Mouse (Mus musculus) heart, embryonic 11.5 days (tissue): ENCODE data around the gene Rarb. TPM values are rescaled to one million over a fixed set of nuclear protein-coding genes. Genes with fewer than 3 reads are reported as not detected.

Source experiments
- ATAC-seq: fragments of 200-750 bp; cut with Nextera tagmentation; replicated peaks from 2 replicates; pipeline ENCODE4 v1.8.0; 2017; ENCODE audit warnings: moderate library complexity; ENCODE audit not compliant: insufficient number of reproducible peaks, low FRiP score, low TSS enrichment
- H3K27ac ChIP-seq: fragments of 300-500 bp; sonication (generic); 2 replicates; pipeline ENCODE4 v1.5.1; 2014; ENCODE audit warnings: mild to moderate bottlenecking, low read depth, low read length
- H3K27me3 ChIP-seq: fragments of 300-500 bp; sonication (generic); 2 replicates; pipeline ENCODE4 v1.6.1; 2014; ENCODE audit warnings: mild to moderate bottlenecking, low read length, mixed read lengths; ENCODE audit not compliant: control insufficient read depth, insufficient read depth
- H3K36me3 ChIP-seq: fragments of 300-500 bp; sonication (generic); 2 replicates; pipeline ENCODE4 v1.6.1; 2014; ENCODE audit warnings: mild to moderate bottlenecking, low read length, moderate library complexity, mixed read lengths; ENCODE audit not compliant: control insufficient read depth, insufficient read depth
- H3K4me1 ChIP-seq: fragments of 300-500 bp; sonication (generic); 2 replicates; pipeline ENCODE4 v1.6.1; 2014; ENCODE audit warnings: low read length; ENCODE audit not compliant: control insufficient read depth, insufficient read depth
- H3K4me2 ChIP-seq: fragments of 300-500 bp; sonication (generic); 2 replicates; pipeline ENCODE4 v1.6.1; 2014; ENCODE audit warnings: mild to moderate bottlenecking, moderate library complexity
- H3K4me3 ChIP-seq: fragments of 300-500 bp; sonication (generic); 2 replicates; pipeline ENCODE4 v1.5.1; 2014; ENCODE audit warnings: low read depth, low read length
- H3K9ac ChIP-seq: fragments of 300-500 bp; sonication (generic); 2 replicates; pipeline ENCODE4 v1.6.1; 2014; ENCODE audit warnings: mild to moderate bottlenecking, low read depth, low read length, moderate library complexity
- H3K9me3 ChIP-seq: fragments of 300-500 bp; sonication (generic); replicated peaks from 2 replicates; pipeline ENCODE4 v1.6.1; 2016; ENCODE audit warnings: low read length; ENCODE audit not compliant: control insufficient read depth
- WGBS: fragments of 180-500 bp; shearing (Covaris S2); extraction: QIAGEN DNeasy Blood & Tissue Kit; methylation state at CpG from one replicate; pipeline ENCODE4 v1.1.7; 2014; ENCODE audit not compliant: insufficient replicate concordance; 5-methylcytosine and 5-hydroxymethylcytosine counted together
- polyA plus RNA-seq: library from polyadenylated mRNA; unstranded; fragments of >200 nt; fragmentation: Nextera tagmentation; extraction: Ambion mirVana; gene quantifications from 2 replicates; pipeline ENCODE4 v1.2.1, GENCODE M21; 2014

Rarb gene
- polyA plus RNA-seq, 1 experiment from 2014 or later: 18.1 TPM

DNA sequence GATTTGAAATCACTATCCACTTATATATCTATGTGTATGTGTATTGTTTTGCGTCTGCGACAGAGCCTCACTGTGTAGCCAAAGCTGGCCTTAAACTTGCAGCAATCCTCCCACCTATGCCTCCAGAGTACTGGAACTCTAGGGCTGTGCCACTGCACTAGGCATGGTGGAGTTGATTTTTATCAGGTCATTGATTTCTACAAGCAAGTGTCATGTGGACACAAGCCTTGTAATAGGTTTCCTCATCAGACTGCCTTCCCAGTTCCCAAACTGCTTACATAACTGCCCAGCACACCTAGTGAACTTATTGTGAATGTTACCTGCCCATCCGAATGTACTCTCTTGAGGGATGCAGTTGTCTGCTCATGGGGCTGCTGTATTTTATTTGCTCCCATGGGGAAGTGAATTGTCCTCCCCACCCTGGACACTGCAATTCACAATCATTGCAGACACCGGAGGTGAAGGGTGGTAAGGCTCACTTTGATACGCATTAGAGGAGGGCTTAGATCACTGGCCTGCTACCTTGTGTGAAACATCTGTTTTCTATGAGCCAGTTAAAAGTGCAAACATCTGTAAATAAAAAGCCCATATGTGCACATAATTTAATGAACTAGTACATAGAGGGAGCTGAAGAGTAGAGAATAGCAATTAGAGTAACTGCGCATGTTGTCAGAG is 257.3 kb downstream of the Rarb start:
- Histone ChIP-seq H3K27me3 (no peaks in the 10 kb centered on the region), H3K9ac (no peak overlapping the region), H3K4me1 (peaks cover 24% of the 10 kb centered on the region), H3K9me3 (no peaks in the 10 kb centered on the region), H3K36me3 (no peaks in the 10 kb centered on the region), H3K4me2 (no peak overlapping the region), H3K27ac (no peak overlapping the region), H3K4me3 (no peak overlapping the region)
- no peak for ATAC-seq
- WGBS: 82% methylated on average over 6 of the region's 6 CpGs

DNA sequence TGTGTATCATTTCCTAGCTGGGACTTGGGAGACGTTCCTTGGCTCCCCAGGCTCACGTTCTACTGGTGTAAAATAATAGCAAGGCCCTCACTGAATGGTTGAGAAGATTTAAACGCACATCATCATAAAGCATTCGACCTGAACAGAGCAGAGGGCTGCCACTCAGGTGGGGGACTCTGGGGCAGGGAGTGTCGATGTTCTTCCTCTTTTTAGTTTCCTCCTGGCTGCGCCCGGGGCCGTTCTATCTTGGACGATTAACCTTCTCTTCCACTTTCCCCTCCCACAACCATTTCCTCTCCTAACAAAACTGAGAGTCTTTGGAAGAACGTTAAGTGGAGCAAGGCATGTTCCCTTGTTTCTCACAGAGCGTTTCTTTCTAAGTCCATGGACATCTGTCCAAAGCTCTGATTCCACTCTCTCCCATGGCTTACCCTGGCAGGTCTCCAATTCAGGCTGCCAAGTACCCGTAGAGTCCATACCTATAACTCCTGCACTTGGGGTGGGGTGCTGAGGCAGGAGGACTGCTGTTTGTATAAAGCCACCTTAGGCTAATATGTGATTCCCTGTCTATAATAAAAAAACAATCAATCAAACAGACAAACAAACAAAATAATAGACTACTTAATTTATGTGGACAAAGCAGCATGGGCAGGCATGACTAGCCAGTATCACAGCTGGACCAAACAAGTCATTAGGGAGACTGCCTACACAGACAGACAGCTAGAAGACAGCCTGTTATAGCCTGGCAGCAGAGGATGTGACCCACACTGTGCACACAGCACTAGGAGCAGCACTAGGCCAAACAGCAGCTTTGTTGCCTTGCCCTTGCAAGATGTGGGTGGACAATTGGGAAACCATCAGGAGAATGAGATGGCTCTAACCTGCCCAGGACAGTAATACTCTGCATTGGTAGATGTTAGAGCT is 259.4 kb downstream of the Rarb start:
- Histone ChIP-seq H3K27ac (no peak overlapping the region), H3K4me3 (no peak overlapping the region), H3K36me3 (no peaks in the 10 kb centered on the region), H3K9ac (no peak overlapping the region), H3K27me3 (no peaks in the 10 kb centered on the region), H3K4me2 (no peak overlapping the region), H3K4me1 (peaks cover 34% of the 10 kb centered on the region), H3K9me3 (no peaks in the 10 kb centered on the region)
- no peak for ATAC-seq
- WGBS: 64% methylated on average over 12 of the region's 12 CpGs

- Histone ChIP-seq H3K27me3 (no peaks in the 10 kb centered on the region), H3K4me2 (no peak overlapping the region; the same call in 1 of the 2 replicates), H3K4me1 (peaks cover 44% of the 10 kb centered on the region), H3K9ac (no peak overlapping the region), H3K27ac (no peak overlapping the region), H3K36me3 (no peaks in the 10 kb centered on the region), H3K4me3 (no peak overlapping the region), H3K9me3 (no peaks in the 10 kb centered on the region)
- ATAC-seq: no peak
- 60% methylated on average over 2 of the region's 2 CpGs for whole genome bisulfite sequencing
Observed at GRCm38 (mm10) chr14:16558033-16558432, 260.9 kb downstream of the Rarb start.

DNA sequence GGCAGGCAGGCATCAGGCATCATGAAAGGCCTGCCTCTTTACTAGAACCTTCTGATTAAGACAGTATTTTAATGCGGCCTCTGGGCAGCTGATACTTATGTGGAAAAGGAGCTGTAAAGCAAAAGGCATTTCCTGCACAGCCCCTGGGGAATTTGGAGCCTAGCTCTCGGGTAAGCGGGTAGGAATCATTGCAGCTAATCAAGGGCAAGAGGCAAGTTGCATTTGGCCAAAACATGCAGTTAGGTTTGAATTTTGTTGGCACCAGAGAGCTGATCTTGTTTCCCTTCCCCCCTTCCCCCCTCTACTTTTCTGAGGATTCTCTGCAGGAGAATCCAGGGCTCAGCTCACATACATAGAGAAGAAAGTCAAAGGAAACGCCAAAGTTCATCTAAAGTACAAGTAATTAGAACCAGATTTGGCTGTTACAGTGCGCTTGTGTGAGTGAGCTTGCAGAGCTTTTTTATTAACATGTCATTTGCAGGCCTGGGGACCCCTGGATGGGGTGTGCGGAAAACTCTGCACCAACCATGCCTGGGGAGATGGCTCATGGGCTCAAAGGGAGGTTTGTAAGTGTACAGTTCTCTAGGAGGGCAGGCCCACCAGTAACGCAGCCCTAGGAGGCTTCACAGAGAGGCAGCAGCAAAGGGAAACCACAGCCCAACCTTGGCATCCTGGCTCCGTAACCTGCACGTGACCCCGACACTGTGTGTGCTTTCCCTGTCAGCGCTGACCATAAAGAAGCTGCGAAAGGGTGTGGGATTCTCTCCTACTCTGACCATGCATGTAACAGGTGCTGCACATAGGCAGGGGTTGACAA is 264.1 kb downstream of the Rarb start:
- 0 out of 2 replicates have a peak, but pooled peaks have one; percentile 32 for ATAC-seq
- Histone ChIP-seq H3K9me3 (no peaks in the 10 kb centered on the region), H3K27ac (peak overlapping the region; percentile 78), H3K4me2 (peak overlapping the region; percentile 34), H3K36me3 (no peaks in the 10 kb centered on the region), H3K27me3 (no peaks in the 10 kb centered on the region), H3K9ac (peak overlapping the region; percentile 40), H3K4me3 (no peak overlapping the region), H3K4me1 (peaks cover 50% of the 10 kb centered on the region)
- 35% methylated on average over 12 of the region's 12 CpGs for WGBS

DNA sequence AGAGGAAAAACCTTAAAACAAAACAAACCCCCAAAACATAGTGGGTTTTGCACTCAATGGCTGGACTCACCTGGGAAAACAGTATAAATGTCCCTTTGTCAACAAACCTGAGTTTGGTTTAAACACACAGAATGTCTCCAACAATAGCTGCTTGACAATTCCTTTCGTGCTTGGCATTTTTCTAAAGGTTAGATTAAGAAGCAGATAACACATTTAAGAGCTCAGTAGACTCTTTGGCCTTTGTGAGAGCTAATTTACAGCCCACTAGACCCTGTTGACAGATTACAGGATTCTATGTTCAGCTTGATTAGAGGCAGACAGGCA is 264.7 kb downstream of the Rarb start:
- Histone ChIP-seq H3K9me3 (no peaks in the 10 kb centered on the region), H3K9ac (no peak overlapping the region), H3K4me2 (no peak overlapping the region), H3K36me3 (no peaks in the 10 kb centered on the region), H3K27ac (peak overlapping the region; percentile 78), H3K4me1 (peaks cover 46% of the 10 kb centered on the region), H3K27me3 (no peaks in the 10 kb centered on the region), H3K4me3 (no peak overlapping the region)
- 6% methylated on average over 1 of the region's 1 CpGs for WGBS
- no peak for ATAC-seq

DNA sequence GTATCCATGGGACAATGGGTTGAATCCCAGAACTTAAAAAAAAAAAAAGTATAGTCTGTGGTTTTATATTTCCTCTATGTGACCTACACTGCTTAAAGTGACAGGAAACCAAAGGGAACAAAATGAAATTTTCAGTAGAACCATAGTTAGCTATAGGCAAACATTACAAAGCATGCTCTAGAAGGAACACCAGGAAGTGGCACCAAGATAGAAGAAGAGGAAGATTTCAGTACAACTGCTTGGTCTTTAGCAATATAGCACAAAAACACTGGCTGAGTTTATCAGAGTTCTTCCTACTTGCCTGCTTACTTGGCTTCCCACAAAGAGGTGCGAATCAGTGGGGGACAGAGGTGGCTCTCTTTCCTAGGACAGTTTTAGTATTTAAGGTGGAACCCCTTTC is 266.7 kb downstream of the Rarb start:
- 45% methylated on average over 1 of the region's 1 CpGs for WGBS
- H3K27me3 ChIP-seq: no peaks in the 10 kb centered on the region
- no peaks in the 10 kb centered on the region; the same call in 1 of the 2 replicates for H3K36me3 ChIP-seq
- no peaks in the 10 kb centered on the region for H3K9me3 ChIP-seq
- no peak for ATAC-seq
- peaks cover 37% of the 10 kb centered on the region for H3K4me1 ChIP-seq
- no peak overlapping the region for H3K27ac ChIP-seq
- H3K4me2 ChIP-seq: no peak overlapping the region
- no peak overlapping the region for H3K4me3 ChIP-seq
- no peak overlapping the region for H3K9ac ChIP-seq

- H3K9ac ChIP-seq: no peak overlapping the region
- WGBS: 88% methylated on average over 1 of the region's 1 CpGs
- H3K36me3 ChIP-seq: no peaks in the 10 kb centered on the region; the same call in 1 of the 2 replicates
- ATAC-seq: no peak
- no peak overlapping the region for H3K27ac ChIP-seq
- H3K27me3 ChIP-seq: no peaks in the 10 kb centered on the region
- peaks cover 34% of the 10 kb centered on the region for H3K4me1 ChIP-seq
- H3K9me3 ChIP-seq: no peaks in the 10 kb centered on the region
- H3K4me3 ChIP-seq: no peak overlapping the region
- H3K4me2 ChIP-seq: no peak overlapping the region
Observed at GRCm38 (mm10) chr14:16551843-16552242, 267.1 kb downstream of the Rarb start.

- Histone ChIP-seq H3K27ac (no peak overlapping the region), H3K27me3 (no peaks in the 10 kb centered on the region), H3K4me2 (no peak overlapping the region), H3K36me3 (no peaks in the 10 kb centered on the region; the same call in 1 of the 2 replicates), H3K4me1 (peaks cover 13% of the 10 kb centered on the region; the same call in 1 of the 2 replicates), H3K9ac (no peak overlapping the region), H3K4me3 (no peak overlapping the region), H3K9me3 (no peaks in the 10 kb centered on the region)
- WGBS: 82% methylated on average over 8 of the region's 8 CpGs
- no peak for ATAC-seq
Observed at GRCm38 (mm10) chr14:16548200-16548576, 270.8 kb downstream of the Rarb start.
